Mouse (Mus musculus): ENCODE data around the gene Ppp1r12c.

The Ppp1r12c gene

GRCm38 (mm10) chr7:4515853-4516252 is 14.4 kb upstream of the Ppp1r12c start:
- DNase-seq: no peak

DNA sequence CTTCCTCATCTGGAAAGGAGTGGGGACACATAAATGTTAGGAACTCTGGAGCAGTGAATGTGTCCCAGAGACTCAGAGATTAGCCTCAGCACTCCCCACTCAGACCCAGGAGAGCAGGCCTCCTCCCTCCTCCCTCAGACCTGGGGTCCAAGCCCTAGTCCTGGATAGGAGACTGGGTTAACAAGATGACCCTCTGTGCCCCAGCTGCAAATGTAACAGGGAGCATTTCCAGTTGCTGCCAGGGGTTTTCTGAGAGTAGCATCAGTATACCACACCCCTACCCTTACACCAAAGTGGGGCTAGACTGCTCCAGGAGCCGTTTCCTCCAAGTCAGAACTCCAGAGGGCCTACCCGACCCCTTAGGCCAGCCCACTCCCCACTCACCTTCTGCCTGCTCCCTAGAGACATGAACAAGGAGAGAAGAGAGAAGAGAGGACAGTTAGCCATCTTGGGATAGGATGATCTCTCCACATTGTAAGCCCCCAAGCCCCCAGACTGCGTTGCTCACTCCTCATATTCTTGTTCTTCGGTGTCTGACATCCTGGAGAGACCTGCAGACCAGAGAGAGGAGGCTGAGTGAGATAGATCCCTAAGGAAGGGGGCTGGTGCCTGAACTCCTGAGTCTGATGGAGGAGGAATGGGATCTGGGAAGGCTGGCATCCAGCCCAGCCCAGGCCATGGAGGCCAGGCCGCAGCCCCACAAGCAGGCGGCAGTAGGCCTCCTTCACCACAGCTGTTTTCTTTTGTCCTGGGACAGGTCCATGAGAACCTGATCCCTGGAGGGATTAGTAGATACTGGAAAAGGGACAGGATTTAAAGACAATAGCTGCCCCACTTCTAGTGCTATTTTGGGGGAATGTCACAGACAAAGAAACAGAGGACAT is 12.6 kb upstream of the Ppp1r12c start:
- DNase-seq: no peak

DNA sequence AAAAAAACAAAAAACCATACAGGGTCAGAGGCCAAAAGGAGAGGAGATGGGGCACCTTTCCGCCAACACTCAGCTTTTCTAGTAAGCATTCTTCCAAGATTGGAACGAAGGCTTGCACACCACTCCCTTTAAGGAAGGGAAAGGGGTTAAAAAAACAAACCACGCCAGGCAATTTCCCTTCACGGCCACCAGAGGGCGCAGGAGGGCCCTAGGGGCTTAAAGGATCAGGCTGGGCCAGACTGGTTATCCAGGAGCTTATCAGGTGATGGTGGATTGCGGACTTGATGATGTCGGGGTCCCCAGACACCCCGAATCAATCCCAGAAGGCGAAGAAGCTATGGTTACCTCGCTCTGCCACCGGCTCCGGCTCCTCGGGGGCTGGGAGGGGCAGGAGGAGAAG is 11.8 kb upstream of the Ppp1r12c start:
- no peak for DNase-seq

DNA sequence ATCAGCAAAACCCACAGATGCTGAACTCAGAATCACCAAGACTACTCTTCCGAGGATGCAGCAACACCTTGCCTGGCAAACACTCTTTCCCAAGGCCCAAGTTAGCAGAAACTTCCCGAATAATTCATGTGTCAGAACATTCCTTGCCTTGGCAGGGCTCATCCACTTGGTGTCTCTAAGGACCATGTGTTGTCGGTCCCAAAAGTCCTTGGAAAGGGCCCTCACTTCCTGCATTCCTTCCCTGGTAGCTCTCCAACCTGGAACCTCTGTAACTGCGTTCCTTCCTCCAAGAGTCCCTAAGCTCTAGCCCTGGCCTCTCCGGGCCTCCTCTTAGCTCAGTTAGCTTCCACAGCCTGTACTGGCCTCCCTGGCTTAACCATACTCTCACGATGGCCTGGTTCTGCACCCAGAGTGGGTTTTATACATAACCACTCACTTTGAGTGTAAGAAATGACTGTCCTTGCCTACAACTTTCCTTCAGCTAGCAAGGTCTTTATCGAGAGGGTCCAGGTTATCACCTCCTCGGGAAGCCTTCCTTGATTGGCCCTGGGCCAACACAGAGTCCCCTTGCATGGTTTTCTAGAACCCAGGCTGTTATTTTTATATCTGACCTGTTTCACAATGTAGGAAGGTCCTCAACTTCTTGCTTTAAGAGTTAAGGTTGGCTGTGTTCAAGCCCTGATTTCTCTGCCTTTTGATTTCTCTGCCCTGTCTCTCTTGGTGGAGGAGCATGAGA is 10.2 kb upstream of the Ppp1r12c start:
- DNase-seq: no peak

DNA sequence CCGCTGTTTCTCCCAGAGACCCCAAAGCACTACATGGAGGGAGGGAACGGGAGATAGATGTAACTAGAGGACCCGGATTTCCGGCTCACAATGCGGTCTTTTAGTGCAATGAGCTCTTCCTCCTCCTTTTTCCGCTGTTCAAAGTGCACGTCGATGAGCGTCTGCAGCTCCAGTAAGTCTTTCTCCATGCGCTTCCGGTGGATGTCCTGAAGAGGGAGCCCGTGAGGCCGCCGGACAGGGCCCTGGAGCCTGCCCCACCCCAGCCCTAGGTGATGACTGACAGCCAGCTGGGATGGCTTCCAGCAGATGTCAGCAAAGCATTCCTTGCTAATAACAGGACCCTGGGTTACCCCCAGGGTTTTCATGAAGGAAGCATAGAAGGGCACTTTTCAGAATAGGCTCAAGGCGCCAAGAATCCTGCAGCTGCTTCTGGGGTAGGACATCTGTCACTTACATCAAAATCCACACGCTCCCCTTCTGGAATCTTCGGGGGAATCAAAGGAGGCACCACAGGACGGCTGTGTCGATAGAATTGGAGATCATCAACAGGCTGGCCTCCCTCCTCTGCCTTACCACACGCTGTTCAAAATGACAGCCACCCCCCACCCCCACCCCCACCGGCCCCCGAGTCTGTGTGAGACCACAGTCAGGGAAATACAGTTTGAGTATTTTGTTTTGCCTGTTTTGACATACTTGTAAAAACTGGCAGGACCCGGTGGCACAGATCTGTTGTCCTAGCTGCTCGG is 8.6 kb upstream of the Ppp1r12c start:
- peak; percentile 38 for DNase-seq

GRCm38 (mm10) chr7:4508739-4509116 is 7.2 kb upstream of the Ppp1r12c start:
- DNase-seq: no peak

DNA sequence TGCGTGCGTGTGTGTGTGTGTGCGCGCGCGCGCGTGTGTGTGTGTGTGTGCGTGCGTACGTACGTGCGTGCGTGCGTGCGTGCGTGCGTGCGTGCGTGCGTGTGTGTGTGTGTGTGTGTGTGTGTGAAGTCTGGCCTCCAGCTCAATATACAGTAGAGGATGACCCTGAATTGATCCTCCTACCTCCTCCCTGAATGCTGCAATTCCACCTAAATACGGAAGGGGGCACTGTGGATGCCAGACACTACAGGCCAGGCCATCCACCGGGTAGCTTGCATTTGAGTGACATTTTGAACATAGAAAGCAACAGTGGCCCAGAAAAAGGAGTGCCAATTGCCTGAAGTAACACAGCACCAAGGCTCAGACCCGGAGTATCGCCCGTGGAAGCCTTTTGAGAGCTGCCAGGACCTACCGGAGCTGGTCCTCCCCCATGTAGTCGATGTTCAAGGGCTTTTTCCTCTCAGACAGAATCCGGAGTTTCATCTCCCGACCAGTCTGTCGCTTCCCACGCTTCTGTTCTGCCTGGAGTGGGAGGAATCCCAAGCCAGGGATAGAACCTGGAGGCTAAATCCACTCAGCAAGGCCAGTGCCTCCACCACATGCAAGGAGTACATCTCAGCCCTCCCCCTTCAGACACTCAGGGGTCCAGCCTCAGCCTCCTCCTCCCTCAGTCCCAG is 6.7 kb upstream of the Ppp1r12c start:
- DNase-seq: peak; percentile 31

DNA sequence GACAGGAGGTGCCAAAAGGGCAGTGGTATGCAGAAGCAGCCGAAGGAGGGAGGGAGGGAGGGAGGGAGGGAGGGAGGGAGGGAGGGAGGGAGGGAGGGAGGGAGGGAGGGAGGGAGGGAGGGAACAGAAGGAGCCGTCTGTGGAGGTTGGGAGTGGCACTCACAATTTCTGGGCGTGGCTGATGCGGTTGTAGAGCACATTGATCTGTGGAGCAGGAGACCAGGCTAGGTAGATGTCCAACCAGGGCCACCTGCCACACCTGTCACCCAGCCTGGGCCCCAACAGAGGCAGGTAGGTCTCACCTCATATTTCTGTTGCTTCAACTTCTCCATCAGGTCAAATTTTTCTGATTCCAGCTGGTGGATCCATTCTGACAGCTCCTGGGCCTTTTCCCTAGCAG is 5.7 kb upstream of the Ppp1r12c start:
- DNase-seq: no peak

- DNase-seq: no peak
Observed at GRCm38 (mm10) chr7:4504646-4505435, 3.4 kb upstream of the Ppp1r12c start.

- no peak for DNase-seq
Observed at GRCm38 (mm10) chr7:4503858-4504257, 2.4 kb upstream of the Ppp1r12c start.

- DNase-seq: no peak
Observed at GRCm38 (mm10) chr7:4503100-4503499, 1.6 kb upstream of the Ppp1r12c start.

GRCm38 (mm10) chr7:4502421-4503090 is 1.1 kb upstream of the Ppp1r12c start:
- DNase-seq: peak; percentile 46

- DNase-seq: peak; percentile 48
Observed at GRCm38 (mm10) chr7:4500892-4501471, 498 bp downstream of the Ppp1r12c start.

- DNase-seq: no peak
Observed at GRCm38 (mm10) chr7:4499034-4499433, 2.4 kb downstream of the Ppp1r12c start.

DNA sequence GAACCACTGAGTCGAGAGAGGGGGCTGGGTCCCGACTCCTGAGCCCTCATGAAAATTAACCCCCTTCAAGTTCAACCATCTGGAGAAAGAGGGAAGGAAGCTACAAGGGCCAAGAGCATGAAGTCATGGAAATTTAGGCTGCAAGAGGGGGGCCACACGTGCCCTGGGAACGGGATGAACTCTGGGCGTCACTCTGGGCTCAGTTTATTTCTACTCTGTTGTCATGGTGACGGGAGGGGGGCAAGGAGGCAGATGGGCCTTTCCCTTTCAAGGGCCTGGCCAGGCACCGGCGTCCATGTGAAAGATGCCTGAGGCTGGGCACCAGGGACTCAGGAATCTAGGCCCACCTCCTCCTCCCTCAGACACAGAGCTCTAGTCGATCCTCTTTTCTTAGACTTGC is 3.2 kb downstream of the Ppp1r12c start:
- DNase-seq: no peak

DNA sequence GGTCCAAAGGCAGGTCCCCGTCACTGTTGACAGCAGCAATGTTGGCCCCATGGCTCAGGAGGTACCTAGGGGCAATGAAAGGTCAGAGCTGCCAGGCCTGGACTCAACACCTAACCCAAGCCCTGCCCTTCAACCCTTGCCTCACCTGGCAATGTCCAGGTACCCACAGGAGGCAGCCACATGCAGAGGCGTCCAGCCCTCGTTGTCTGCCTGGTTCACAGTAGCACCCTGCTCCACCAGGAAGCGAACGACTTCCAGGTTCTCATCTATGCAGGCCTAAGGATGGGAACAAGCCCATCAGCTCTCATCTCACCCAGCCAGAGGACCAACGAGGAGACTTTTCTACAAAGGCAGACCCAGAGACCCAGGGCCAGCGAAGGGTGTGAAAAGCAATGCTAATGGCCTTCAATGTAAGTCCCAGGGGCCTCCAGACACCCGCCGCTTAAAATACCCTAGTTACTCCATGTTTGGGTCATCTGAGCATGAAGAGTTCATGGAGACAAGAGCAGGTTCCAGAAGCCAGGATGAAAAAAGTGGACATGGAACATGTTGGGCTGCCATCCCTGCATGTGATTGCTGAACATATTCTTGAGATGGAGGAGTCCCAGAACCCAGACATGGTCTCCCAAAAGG is 4.1 kb downstream of the Ppp1r12c start:
- DNase-seq: no peak

DNA sequence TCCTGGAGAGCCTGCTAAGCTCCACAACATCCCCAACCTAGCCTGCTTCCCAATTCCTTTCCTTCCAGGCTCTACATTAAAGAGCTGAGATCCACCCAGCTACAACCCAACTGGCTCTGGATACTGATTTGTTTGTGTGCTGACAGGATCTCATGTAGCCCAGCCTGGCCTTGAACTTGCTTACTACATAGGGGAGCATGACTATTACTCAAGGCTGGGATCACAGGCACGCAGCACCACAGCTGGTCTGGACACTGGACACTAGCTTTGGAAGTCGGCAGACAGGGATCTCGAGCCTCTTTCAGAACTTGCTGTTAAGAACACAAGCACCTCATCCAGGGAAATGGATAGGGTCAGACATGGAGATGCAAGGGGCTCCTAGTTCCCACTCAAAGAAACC is 5.0 kb downstream of the Ppp1r12c start:
- DNase-seq: no peak

- DNase-seq: no peak
Observed at GRCm38 (mm10) chr7:4493991-4494390, 7.5 kb downstream of the Ppp1r12c start.

DNA sequence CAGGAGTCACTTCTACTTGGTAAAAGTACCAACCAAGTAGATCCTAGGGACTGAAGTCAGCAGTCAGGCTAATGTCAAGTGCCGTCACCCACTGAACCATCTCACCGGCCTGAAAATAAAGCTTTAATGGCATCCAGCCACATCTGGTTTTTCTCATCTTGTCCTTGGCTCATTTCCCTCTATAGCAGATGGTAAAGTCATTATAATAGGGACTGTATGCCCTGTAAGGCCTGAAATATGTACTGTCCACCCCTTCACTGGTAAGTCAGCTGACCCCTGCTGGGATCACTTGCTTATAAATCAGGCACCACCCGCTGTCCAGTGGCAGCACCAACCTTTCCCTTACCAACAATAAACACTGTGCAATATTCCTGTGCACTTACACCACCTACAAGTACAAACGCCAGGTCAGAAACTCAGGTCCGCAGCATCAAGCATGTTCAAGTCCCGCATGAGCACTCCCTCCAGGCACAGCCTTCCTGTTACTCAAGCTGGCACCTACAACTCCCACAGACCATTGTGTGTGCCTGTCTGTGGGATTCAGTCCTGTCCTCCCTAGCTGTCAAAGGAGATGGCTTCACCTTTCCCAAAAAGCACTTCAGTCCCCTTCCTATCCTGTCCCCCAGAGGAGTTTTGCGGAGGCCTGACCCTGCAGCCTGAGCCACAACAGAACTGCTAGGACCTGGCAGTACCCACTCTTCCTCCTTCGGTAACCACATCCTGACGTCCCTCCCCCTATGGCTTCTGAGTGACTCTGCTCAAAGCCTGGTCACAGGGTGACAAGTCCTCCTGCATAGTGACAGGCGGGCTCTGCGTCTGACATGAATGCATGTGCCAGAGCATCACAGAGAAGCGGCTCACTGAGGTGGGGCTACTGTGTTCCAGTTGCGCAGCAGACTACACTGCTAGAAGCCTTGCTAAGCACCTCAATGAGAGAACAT is 8.9 kb downstream of the Ppp1r12c start:
- no peak for DNase-seq
